Mouse (Mus musculus): ENCODE measurements around the gene Rbm47. TPM values are rescaled to one million over a fixed set of nuclear protein-coding genes. Genes with fewer than 3 reads are reported as not detected.

The Rbm47 gene
- polyA plus RNA-seq, 1 experiment from 2014 or later, result 1.9 TPM

GRCm38 (mm10) chr5:66139634-66140295, 33.2 kb downstream of the Rbm47 start:
- Histone ChIP-seq H3K27ac (ENCODE audit: low read length) (no peak overlapping the region), H3K9ac (ENCODE audit: low read depth, low read length) (no peak overlapping the region), H3K9me3 (replicated peaks; ENCODE audit: control insufficient read depth, low read length, poor library complexity, severe bottlenecking) (no peaks in the 10 kb centered on the region), H3K4me2 (ENCODE audit: low read length) (no peak overlapping the region), H3K4me3 (ENCODE audit: low read depth, low read length) (no peak overlapping the region), H3K27me3 (ENCODE audit: control insufficient read depth, insufficient read depth, low read depth, low read length) (no peaks in the 10 kb centered on the region), H3K36me3 (ENCODE audit: control insufficient read depth, insufficient read depth, low read length) (no peaks in the 10 kb centered on the region), H3K4me1 (ENCODE audit: control insufficient read depth, insufficient read depth, low read length) (no peaks in the 10 kb centered on the region)
- ATAC-seq, result no peak
- 44% methylated on average over 6 of the region's 6 CpGs for WGBS

GRCm38 (mm10) chr5:66139171-66139570, 33.7 kb downstream of the Rbm47 start:
- no peak for ATAC-seq
- Histone ChIP-seq H3K27ac (ENCODE audit: low read length) (no peak overlapping the region), H3K27me3 (ENCODE audit: control insufficient read depth, insufficient read depth, low read depth, low read length) (no peaks in the 10 kb centered on the region), H3K4me2 (ENCODE audit: low read length) (no peak overlapping the region), H3K9me3 (replicated peaks; ENCODE audit: control insufficient read depth, low read length, poor library complexity, severe bottlenecking) (no peaks in the 10 kb centered on the region), H3K36me3 (ENCODE audit: control insufficient read depth, insufficient read depth, low read length) (no peaks in the 10 kb centered on the region), H3K4me1 (ENCODE audit: control insufficient read depth, insufficient read depth, low read length) (no peaks in the 10 kb centered on the region), H3K9ac (ENCODE audit: low read depth, low read length) (no peak overlapping the region), H3K4me3 (ENCODE audit: low read depth, low read length) (no peak overlapping the region)
- 71% methylated on average over 6 of the region's 6 CpGs for WGBS

GRCm38 (mm10) chr5:66138597-66138996, 34.3 kb downstream of the Rbm47 start:
- Histone ChIP-seq H3K27ac (ENCODE audit: low read length) (no peak overlapping the region), H3K4me3 (ENCODE audit: low read depth, low read length) (no peak overlapping the region), H3K9ac (ENCODE audit: low read depth, low read length) (no peak overlapping the region), H3K27me3 (ENCODE audit: control insufficient read depth, insufficient read depth, low read depth, low read length) (no peaks in the 10 kb centered on the region), H3K4me1 (ENCODE audit: control insufficient read depth, insufficient read depth, low read length) (no peaks in the 10 kb centered on the region), H3K4me2 (ENCODE audit: low read length) (no peak overlapping the region), H3K9me3 (replicated peaks; ENCODE audit: control insufficient read depth, low read length, poor library complexity, severe bottlenecking) (no peaks in the 10 kb centered on the region), H3K36me3 (ENCODE audit: control insufficient read depth, insufficient read depth, low read length) (no peaks in the 10 kb centered on the region)
- no peak for ATAC-seq
- WGBS, result 8% methylated on average over 10 of the region's 10 CpGs

DNA sequence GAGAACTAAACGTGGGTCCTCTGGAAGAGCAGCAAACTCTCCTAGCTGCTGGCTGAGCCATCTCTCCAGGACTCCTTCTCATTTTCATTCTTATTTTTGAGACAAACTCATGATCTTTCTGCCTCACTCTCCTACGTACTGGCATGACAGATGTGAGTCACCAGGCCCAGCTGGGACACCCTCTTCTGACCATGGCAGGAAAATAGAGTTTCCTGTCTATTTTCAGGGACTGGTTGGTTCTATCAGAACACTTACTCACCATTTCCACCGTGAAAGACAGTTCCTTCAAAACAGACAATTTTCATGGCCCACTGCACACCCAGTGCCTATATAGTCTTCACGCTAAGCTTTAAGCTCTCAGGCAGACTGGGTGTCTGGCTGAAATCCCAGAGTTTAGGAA, 35.7 kb downstream of the Rbm47 start:
- Histone ChIP-seq H3K9ac (ENCODE audit: low read depth, low read length) (no peak overlapping the region), H3K9me3 (replicated peaks; ENCODE audit: control insufficient read depth, low read length, poor library complexity, severe bottlenecking) (no peaks in the 10 kb centered on the region), H3K27ac (ENCODE audit: low read length) (no peak overlapping the region), H3K4me1 (ENCODE audit: control insufficient read depth, insufficient read depth, low read length) (no peaks in the 10 kb centered on the region), H3K36me3 (ENCODE audit: control insufficient read depth, insufficient read depth, low read length) (no peaks in the 10 kb centered on the region), H3K27me3 (ENCODE audit: control insufficient read depth, insufficient read depth, low read depth, low read length) (no peaks in the 10 kb centered on the region), H3K4me2 (ENCODE audit: low read length) (no peak overlapping the region), H3K4me3 (ENCODE audit: low read depth, low read length) (no peak overlapping the region)
- WGBS, result 48% methylated on average over 4 of the region's 4 CpGs
- ATAC-seq, result no peak

- Histone ChIP-seq H3K4me1 (ENCODE audit: control insufficient read depth, insufficient read depth, low read length) (no peaks in the 10 kb centered on the region), H3K4me2 (ENCODE audit: low read length) (no peak overlapping the region), H3K9me3 (replicated peaks; ENCODE audit: control insufficient read depth, low read length, poor library complexity, severe bottlenecking) (no peaks in the 10 kb centered on the region), H3K27ac (ENCODE audit: low read length) (no peak overlapping the region), H3K36me3 (ENCODE audit: control insufficient read depth, insufficient read depth, low read length) (no peaks in the 10 kb centered on the region), H3K9ac (ENCODE audit: low read depth, low read length) (no peak overlapping the region), H3K4me3 (ENCODE audit: low read depth, low read length) (no peak overlapping the region), H3K27me3 (ENCODE audit: control insufficient read depth, insufficient read depth, low read depth, low read length) (no peaks in the 10 kb centered on the region)
- no peak for ATAC-seq
- WGBS, result 77% methylated on average over 3 of the region's 3 CpGs
Measured at GRCm38 (mm10) chr5:66135853-66136210, 37.1 kb downstream of the Rbm47 start.

DNA sequence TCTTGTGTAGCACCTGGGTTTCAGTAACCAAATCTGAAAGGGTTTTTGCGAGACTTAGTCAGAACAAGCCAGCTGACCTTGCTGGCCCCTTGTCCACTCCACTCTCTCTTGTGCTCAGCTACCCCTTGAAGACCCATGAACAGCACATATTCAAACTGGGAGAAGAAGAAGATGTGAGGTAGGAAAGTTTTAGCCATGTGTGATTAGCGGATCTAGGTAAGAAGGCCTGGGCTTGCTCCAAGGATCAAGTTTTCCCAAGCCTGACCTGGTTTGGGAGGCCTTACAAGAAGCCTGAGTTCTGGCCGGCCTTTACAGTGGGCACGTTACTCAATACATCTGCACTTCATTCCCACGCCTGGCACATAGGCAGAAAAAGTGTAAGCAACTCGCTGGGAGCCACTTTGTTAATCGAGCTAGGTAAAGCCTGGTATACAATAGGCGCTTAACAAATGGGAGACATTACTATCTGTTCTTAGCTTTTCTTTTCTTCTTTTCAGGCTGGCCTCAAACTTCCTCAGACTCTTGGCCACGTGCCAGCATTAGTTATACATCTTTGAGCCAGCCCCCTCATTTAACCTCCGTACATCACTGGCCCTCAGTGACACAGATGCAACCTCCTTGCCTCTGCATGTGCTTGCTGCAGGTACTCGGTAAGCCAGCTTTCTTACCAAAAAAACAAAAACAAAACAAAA, 37.6 kb downstream of the Rbm47 start:
- no peak overlapping the region for H3K27ac ChIP-seq (ENCODE audit: low read length)
- WGBS, result 66% methylated on average over 11 of the region's 11 CpGs

GRCm38 (mm10) chr5:66134578-66134977, 38.3 kb downstream of the Rbm47 start:
- no peak overlapping the region for H3K27ac ChIP-seq (ENCODE audit: low read length)
- whole genome bisulfite sequencing, result 96% methylated on average over 7 of the region's 7 CpGs
- ATAC-seq, result no peak

More for the DNA sequence above, 37.6 kb downstream of the Rbm47 start:
- Histone ChIP-seq H3K27me3 (ENCODE audit: control insufficient read depth, insufficient read depth, low read depth, low read length) (no peaks in the 10 kb centered on the region), H3K9me3 (replicated peaks; ENCODE audit: control insufficient read depth, low read length, poor library complexity, severe bottlenecking) (no peaks in the 10 kb centered on the region), H3K4me2 (ENCODE audit: low read length) (no peak overlapping the region), H3K36me3 (ENCODE audit: control insufficient read depth, insufficient read depth, low read length) (no peaks in the 10 kb centered on the region), H3K4me1 (ENCODE audit: control insufficient read depth, insufficient read depth, low read length) (no peaks in the 10 kb centered on the region), H3K4me3 (ENCODE audit: low read depth, low read length) (no peak overlapping the region), H3K9ac (ENCODE audit: low read depth, low read length) (no peak overlapping the region)
- no peak for ATAC-seq

DNA sequence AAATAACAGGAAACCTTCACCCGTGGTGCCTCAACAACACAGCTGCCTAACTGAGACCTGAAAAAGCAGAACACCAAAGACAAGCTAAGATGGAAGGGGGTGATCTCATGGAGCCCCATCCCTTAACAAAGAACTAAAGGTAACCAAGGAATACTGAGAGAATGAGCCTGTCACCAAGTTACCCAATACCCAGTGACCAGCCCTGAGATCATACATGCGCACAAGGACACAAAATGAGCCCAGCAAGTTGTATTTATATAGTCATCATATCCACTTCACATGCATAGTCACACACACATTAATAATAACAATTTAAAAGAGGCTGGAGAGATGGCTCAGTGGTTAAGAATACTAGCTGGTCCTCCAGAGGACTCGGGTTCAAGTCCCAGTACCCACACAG, 44.0 kb downstream of the Rbm47 start:
- Histone ChIP-seq H3K4me1 (ENCODE audit: control insufficient read depth, insufficient read depth, low read length) (peaks cover 4% of the 10 kb centered on the region; the same call in 1 of the 2 replicates), H3K4me2 (ENCODE audit: low read length) (no peak overlapping the region), H3K27me3 (ENCODE audit: control insufficient read depth, insufficient read depth, low read depth, low read length) (no peaks in the 10 kb centered on the region), H3K36me3 (ENCODE audit: control insufficient read depth, insufficient read depth, low read length) (no peaks in the 10 kb centered on the region), H3K27ac (ENCODE audit: low read length) (no peak overlapping the region), H3K4me3 (ENCODE audit: low read depth, low read length) (no peak overlapping the region), H3K9me3 (replicated peaks; ENCODE audit: control insufficient read depth, low read length, poor library complexity, severe bottlenecking) (no peaks in the 10 kb centered on the region), H3K9ac (ENCODE audit: low read depth, low read length) (no peak overlapping the region)
- WGBS, result 96% methylated on average over 3 of the region's 3 CpGs
- ATAC-seq, result no peak

More at GRCm38 (mm10) chr5:66134578-66134977, 38.3 kb downstream of the Rbm47 start:
- H3K9ac ChIP-seq (ENCODE audit: low read depth, low read length), result no peak overlapping the region
- H3K36me3 ChIP-seq (ENCODE audit: control insufficient read depth, insufficient read depth, low read length), result no peaks in the 10 kb centered on the region
- no peak overlapping the region for H3K4me3 ChIP-seq (ENCODE audit: low read depth, low read length)
- no peaks in the 10 kb centered on the region for H3K4me1 ChIP-seq (ENCODE audit: control insufficient read depth, insufficient read depth, low read length)
- no peaks in the 10 kb centered on the region for H3K27me3 ChIP-seq (ENCODE audit: control insufficient read depth, insufficient read depth, low read depth, low read length)
- H3K9me3 ChIP-seq (replicated peaks; ENCODE audit: control insufficient read depth, low read length, poor library complexity, severe bottlenecking), result no peaks in the 10 kb centered on the region
- no peak overlapping the region for H3K4me2 ChIP-seq (ENCODE audit: low read length)

- H3K9me3 ChIP-seq (replicated peaks; ENCODE audit: control insufficient read depth, low read length, poor library complexity, severe bottlenecking), result no peaks in the 10 kb centered on the region
- H3K4me3 ChIP-seq (ENCODE audit: low read depth, low read length), result no peak overlapping the region
- H3K27ac ChIP-seq (ENCODE audit: low read length), result no peak overlapping the region
- peaks cover 4% of the 10 kb centered on the region; the same call in 1 of the 2 replicates for H3K4me1 ChIP-seq (ENCODE audit: control insufficient read depth, insufficient read depth, low read length)
- ATAC-seq, result no peak
- WGBS, result 49% methylated on average over 11 of the region's 11 CpGs
- H3K36me3 ChIP-seq (ENCODE audit: control insufficient read depth, insufficient read depth, low read length), result no peaks in the 10 kb centered on the region
- no peaks in the 10 kb centered on the region for H3K27me3 ChIP-seq (ENCODE audit: control insufficient read depth, insufficient read depth, low read depth, low read length)
- no peak overlapping the region for H3K9ac ChIP-seq (ENCODE audit: low read depth, low read length)
- H3K4me2 ChIP-seq (ENCODE audit: low read length), result no peak overlapping the region
Measured at GRCm38 (mm10) chr5:66125418-66125817, 47.5 kb downstream of the Rbm47 start.
